Mouse (Mus musculus) layer of hippocampus, adult 2 months (tissue): ENCODE data around the gene Dnm3. TPM values are rescaled to one million over a fixed set of nuclear protein-coding genes. Genes with fewer than 3 reads are reported as not detected.

Experiments used
- DNase-seq, 2 experiments: peaks; one replicate each; pipeline ENCODE4 v3.0.0; 2022; ENCODE audit warnings: low spot score in 2 of 2
- H3K27ac ChIP-seq: fragments of 200-600 bp; 2 replicates; pipeline ENCODE4 v1.8.1; 2022
- H3K4me3 ChIP-seq: fragments of 200-600 bp; 2 replicates; pipeline ENCODE4 v1.8.1; 2022; ENCODE audit warnings: mild to moderate bottlenecking
- CTCF ChIP-seq: fragments of 200-600 bp; conservative IDR thresholded peaks from 2 replicates; pipeline ENCODE4 v1.8.1; 2022; ENCODE audit warnings: antibody characterized with exemption, mild to moderate bottlenecking, moderate library complexity
- total RNA-seq, 2 experiments: library from RNA; stranded (reverse); gene quantifications; 2 replicates each; pipeline ENCODE4 v1.2.3; 2021

Dnm3 gene
- total RNA-seq, 2 experiments from 2014 or later, result 78.5 to 79.1 TPM

- H3K4me3 ChIP-seq, result no peak overlapping the region
- DNase-seq, result no peak
- H3K27ac ChIP-seq, result peak overlapping the region; percentile 76
- no peak for TF ChIP-seq CTCF
These were observed 369.0 kb downstream of the Dnm3 start for GRCm38 (mm10) chr1:162108726-162109436.

- TF ChIP-seq CTCF, result no peak
- Histone ChIP-seq H3K4me3 (no peak overlapping the region; the same call in 1 of the 2 replicates), H3K27ac (peak overlapping the region; percentile 76)
- peak in 1 of 2 experiments; percentile 33 for DNase-seq
These were observed 369.6 kb downstream of the Dnm3 start for GRCm38 (mm10) chr1:162108181-162108671.

GRCm38 (mm10) chr1:162107011-162107606, 370.7 kb downstream of the Dnm3 start:
- Histone ChIP-seq H3K27ac (0 out of 2 replicates have a peak overlapping the region, but pooled peaks have one; percentile 8), H3K4me3 (no peak overlapping the region)
- DNase-seq, result no peak
- no peak for TF ChIP-seq CTCF

GRCm38 (mm10) chr1:162100961-162101830, 376.6 kb downstream of the Dnm3 start:
- Histone ChIP-seq H3K4me3 (no peak overlapping the region), H3K27ac (peak overlapping the region; percentile 33; the same call in 1 of the 2 replicates)
- DNase-seq, result no peak
- TF ChIP-seq CTCF, result no peak

GRCm38 (mm10) chr1:162100033-162100820, 377.6 kb downstream of the Dnm3 start:
- no peak for TF ChIP-seq CTCF

GRCm38 (mm10) chr1:162099203-162099602, 378.6 kb downstream of the Dnm3 start:
- no peak for DNase-seq
- no peak overlapping the region for H3K4me3 ChIP-seq
- no peak overlapping the region for H3K27ac ChIP-seq
- TF ChIP-seq CTCF, result no peak

More at GRCm38 (mm10) chr1:162100033-162100820, 377.6 kb downstream of the Dnm3 start:
- Histone ChIP-seq H3K4me3 (no peak overlapping the region), H3K27ac (peak overlapping the region; percentile 6; the same call in 1 of the 2 replicates)
- DNase-seq, result no peak

GRCm38 (mm10) chr1:162094523-162095272, 383.1 kb downstream of the Dnm3 start:
- H3K4me3 ChIP-seq, result no peak overlapping the region
- no peak for DNase-seq
- no peak for TF ChIP-seq CTCF

GRCm38 (mm10) chr1:162093806-162094522, 383.9 kb downstream of the Dnm3 start:
- no peak overlapping the region for H3K27ac ChIP-seq
- no peak for TF ChIP-seq CTCF
- H3K4me3 ChIP-seq, result no peak overlapping the region
- no peak for DNase-seq

More at GRCm38 (mm10) chr1:162094523-162095272, 383.1 kb downstream of the Dnm3 start:
- H3K27ac ChIP-seq, result no peak overlapping the region

GRCm38 (mm10) chr1:162092899-162093659, 384.8 kb downstream of the Dnm3 start:
- H3K4me3 ChIP-seq, result no peak overlapping the region
- H3K27ac ChIP-seq, result no peak overlapping the region; the same call in 1 of the 2 replicates
- no peak for TF ChIP-seq CTCF
- no peak for DNase-seq

GRCm38 (mm10) chr1:162092401-162092800, 385.4 kb downstream of the Dnm3 start:
- DNase-seq, result no peak
- H3K4me3 ChIP-seq, result no peak overlapping the region
- no peak overlapping the region for H3K27ac ChIP-seq
- peak; percentile 30 for TF ChIP-seq CTCF
